Mouse (Mus musculus): ENCODE data around the gene Frmd4a.

Gene Frmd4a

GRCm38 (mm10) chr2:4017528-4018288 lies at the start of gene Frmd4a:
Gene Frmd4a (plus strand): TSS chr2:4017717.
- no peak for DNase-seq (ENCODE audit: low spot score)

GRCm38 (mm10) chr2:3988876-3989275 lies 28.6 kb upstream of the Frmd4a start:
- DNase-seq (ENCODE audit: low spot score), result no peak

- no peak for DNase-seq (ENCODE audit: low spot score)
Measured at GRCm38 (mm10) chr2:3990431-3990830, 27.1 kb upstream of the Frmd4a start.

GRCm38 (mm10) chr2:4018431-4018876 lies 937 bp downstream of the Frmd4a start:
- DNase-seq (ENCODE audit: low spot score), result no peak

GRCm38 (mm10) chr2:4018909-4019308 lies 1.4 kb downstream of the Frmd4a start:
- DNase-seq (ENCODE audit: low spot score), result no peak

- no peak for DNase-seq (ENCODE audit: low spot score)
Measured at GRCm38 (mm10) chr2:4024927-4025326, 7.4 kb downstream of the Frmd4a start.

- no peak for DNase-seq (ENCODE audit: low spot score)
Measured at GRCm38 (mm10) chr2:4029031-4029747, 11.7 kb downstream of the Frmd4a start.

GRCm38 (mm10) chr2:4036153-4036589 lies 18.7 kb downstream of the Frmd4a start:
- no peak for DNase-seq (ENCODE audit: low spot score)

- DNase-seq (ENCODE audit: low spot score), result no peak
Measured at GRCm38 (mm10) chr2:4036651-4037117, 19.2 kb downstream of the Frmd4a start.

- no peak for DNase-seq (ENCODE audit: low spot score)
Measured at GRCm38 (mm10) chr2:4042009-4042408, 24.5 kb downstream of the Frmd4a start.

GRCm38 (mm10) chr2:4055481-4055880 lies 38.0 kb downstream of the Frmd4a start:
- DNase-seq (ENCODE audit: low spot score), result no peak

- DNase-seq (ENCODE audit: low spot score), result no peak
Measured at GRCm38 (mm10) chr2:4060675-4061074, 43.2 kb downstream of the Frmd4a start.

GRCm38 (mm10) chr2:4071831-4072230 lies 54.3 kb downstream of the Frmd4a start:
- DNase-seq (ENCODE audit: low spot score), result no peak

- peak; percentile 55 for DNase-seq (ENCODE audit: low spot score)
Measured at GRCm38 (mm10) chr2:4083877-4084276, 66.4 kb downstream of the Frmd4a start.

- peak; percentile 57 for DNase-seq (ENCODE audit: low spot score)
Measured at GRCm38 (mm10) chr2:4097601-4098000, 80.1 kb downstream of the Frmd4a start.

GRCm38 (mm10) chr2:4098948-4099776 lies 81.6 kb downstream of the Frmd4a start:
- DNase-seq (ENCODE audit: low spot score), result no peak

GRCm38 (mm10) chr2:4099777-4100104 lies 82.2 kb downstream of the Frmd4a start:
- DNase-seq (ENCODE audit: low spot score), result no peak

GRCm38 (mm10) chr2:4101370-4101769 lies 83.9 kb downstream of the Frmd4a start:
- no peak for DNase-seq (ENCODE audit: low spot score)

GRCm38 (mm10) chr2:4113303-4113920 lies 95.9 kb downstream of the Frmd4a start:
- DNase-seq (ENCODE audit: low spot score), result no peak

GRCm38 (mm10) chr2:4119678-4120458 lies 102.4 kb downstream of the Frmd4a start:
- DNase-seq (ENCODE audit: low spot score), result no peak

GRCm38 (mm10) chr2:4131216-4131615 lies 113.7 kb downstream of the Frmd4a start:
- no peak for DNase-seq (ENCODE audit: low spot score)
